Mouse (Mus musculus): ENCODE measurements around the gene Izumo1r.

- no peak for TF ChIP-seq CTCF (IDR thresholded peaks at IDR 0.05; ENCODE audit: insufficient read depth, low read length)
- no peak for TF ChIP-seq POLR2A (IDR thresholded peaks at IDR 0.05; ENCODE audit: borderline replicate concordance, extremely low read depth, low read depth, low read length)
Measured at GRCm38 (mm10) chr9:14934851-14935250, 31.1 kb upstream of the Izumo1r start.

Data from lung, adult 2 months (tissue).